Mouse (Mus musculus) small intestine, adult 2 months (tissue): ENCODE measurements around the gene Dnttip1. TPM values are rescaled to one million over a fixed set of nuclear protein-coding genes. Genes with fewer than 3 reads are reported as not detected.

Source experiments
- H3K27ac ChIP-seq: fragments of 200-500 bp; 2 replicates; pipeline ENCODE4 v1.5.1; 2012; ENCODE audit warnings: low read depth, low read length, control low read depth, inconsistent platforms; ENCODE audit not compliant: insufficient read depth
- H3K27me3 ChIP-seq: fragments of 200-500 bp; 2 replicates; pipeline ENCODE4 v1.6.1; 2012; ENCODE audit warnings: mild to moderate bottlenecking, moderate library complexity, low read length, inconsistent platforms; ENCODE audit not compliant: control insufficient read depth, insufficient read depth
- H3K36me3 ChIP-seq: fragments of 200-500 bp; 2 replicates; pipeline ENCODE4 v1.6.1; 2012; ENCODE audit warnings: mild to moderate bottlenecking, low read length, control low read depth, inconsistent platforms; ENCODE audit not compliant: control insufficient read depth, insufficient read depth
- H3K4me1 ChIP-seq: fragments of 200-500 bp; 2 replicates; pipeline ENCODE4 v1.6.1; 2012; ENCODE audit warnings: low read length, inconsistent platforms, mixed read lengths; ENCODE audit not compliant: control insufficient read depth, insufficient read depth, insufficient read length
- H3K4me3 ChIP-seq: fragments of 200-500 bp; 2 replicates; pipeline ENCODE4 v1.5.1; 2012; ENCODE audit warnings: low read depth, mild to moderate bottlenecking, control low read depth, inconsistent platforms, low read length, moderate library complexity
- CTCF ChIP-seq: fragments of 200-500 bp; IDR thresholded peaks from 2 replicates; pipeline ENCODE4 v1.5.1; 2012; ENCODE audit warnings: low read depth, mild to moderate bottlenecking, control low read depth, inconsistent platforms, low read length, moderate library complexity, mixed read lengths; ENCODE audit not compliant: insufficient replicate concordance, insufficient read length; ENCODE audit errors: extremely low read depth
- POLR2A ChIP-seq: fragments of 200-500 bp; IDR thresholded peaks from 2 replicates; pipeline ENCODE4 v1.6.1; 2012; ENCODE audit warnings: low read depth, mild to moderate bottlenecking, control low read depth, inconsistent platforms, low read length, moderate library complexity
- WGBS: fragments of 180-500 bp; shearing (Covaris S2); methylation state at CpG from one replicate; pipeline ENCODE4 v1.1.7; 2018; 5-methylcytosine and 5-hydroxymethylcytosine counted together
- polyA plus RNA-seq: library from polyadenylated mRNA; depleted of rRNA; stranded (reverse); fragments of >200 nt; gene quantifications from 2 replicates; pipeline ENCODE4 v1.2.3, GENCODE M21; 2012

Gene Dnttip1
- polyA plus RNA-seq, 1 experiment = 37.8 TPM

GRCm38 (mm10) chr2:164800252-164801004 lies 54.6 kb downstream of the Dnttip1 start:
- H3K4me1 ChIP-seq = peaks cover 8% of the 10 kb centered on the region; the same call in 1 of the 2 replicates
- no peaks in the 10 kb centered on the region for H3K27me3 ChIP-seq
- 89% methylated on average over 13 of the region's 13 CpGs for WGBS
- H3K27ac ChIP-seq = no peak overlapping the region
- H3K4me3 ChIP-seq = no peak overlapping the region
- TF ChIP-seq POLR2A (no peak), CTCF (no peak)
- peaks cover 44% of the 10 kb centered on the region for H3K36me3 ChIP-seq

DNA sequence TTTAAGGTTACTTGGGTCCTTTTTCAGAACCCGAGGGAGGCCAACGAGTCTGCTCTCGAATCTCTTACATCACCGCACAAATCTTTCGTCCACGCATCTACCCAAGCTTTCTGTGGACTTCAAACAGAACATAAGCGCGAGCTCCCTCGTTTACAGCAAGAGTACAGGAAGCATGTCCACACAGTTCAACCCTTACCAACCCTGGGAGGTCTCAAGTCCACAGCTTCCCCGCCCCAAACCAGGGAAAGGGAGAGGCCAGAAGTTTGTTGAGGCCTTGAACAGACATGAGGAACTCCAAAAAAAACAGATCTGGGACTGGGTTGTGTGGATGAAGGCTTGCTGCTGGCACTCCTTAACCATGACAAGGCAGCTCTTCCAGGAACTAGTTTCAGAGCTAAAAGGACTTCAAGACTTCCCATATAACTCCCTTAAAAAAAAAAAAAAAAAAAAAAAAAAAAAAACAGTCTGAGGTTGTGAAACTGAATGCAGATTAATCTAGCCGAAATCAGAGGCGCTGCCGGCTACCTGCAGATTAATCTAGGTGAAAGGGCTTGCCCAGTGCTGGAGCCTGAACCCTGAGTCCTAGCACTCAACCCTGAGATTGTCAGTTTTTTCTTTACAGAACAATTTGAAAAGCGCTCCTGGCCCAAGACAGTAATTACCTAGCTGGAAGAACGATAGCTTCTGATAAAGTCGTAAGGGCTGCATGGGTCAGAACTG lies 57.6 kb downstream of the Dnttip1 start:
- Histone ChIP-seq H3K4me1 (peaks cover 10% of the 10 kb centered on the region; the same call in 1 of the 2 replicates), H3K27ac (peak overlapping the region; percentile 52), H3K4me3 (peak overlapping the region; percentile 35), H3K36me3 (peaks cover 20% of the 10 kb centered on the region), H3K27me3 (no peaks in the 10 kb centered on the region)
- WGBS = 38% methylated on average over 16 of the region's 16 CpGs
- TF ChIP-seq POLR2A (no peak), CTCF (no peak)

- H3K27ac ChIP-seq = peak overlapping the region; percentile 52
- TF ChIP-seq POLR2A = no peak
- TF ChIP-seq CTCF = no peak
- 7% methylated on average over 1 of the region's 1 CpGs for WGBS
- H3K4me3 ChIP-seq = peak overlapping the region; percentile 79
- peaks cover 10% of the 10 kb centered on the region; the same call in 1 of the 2 replicates for H3K4me1 ChIP-seq
- H3K36me3 ChIP-seq = peaks cover 20% of the 10 kb centered on the region
- H3K27me3 ChIP-seq = no peaks in the 10 kb centered on the region
Observed at GRCm38 (mm10) chr2:164803921-164804313, 58.1 kb downstream of the Dnttip1 start.

- Histone ChIP-seq H3K27me3 (no peaks in the 10 kb centered on the region), H3K4me3 (peak within 1 kb of the TSS; percentile 79), H3K27ac (peak within 1 kb of the TSS; percentile 88), H3K36me3 (peaks cover 16% of the 10 kb centered on the region), H3K4me1 (peaks cover 10% of the 10 kb centered on the region; the same call in 1 of the 2 replicates)
- WGBS = under 1% methylated on average over 47 of the region's 47 CpGs
- TF ChIP-seq CTCF = no peak
- peak; percentile 80 for TF ChIP-seq POLR2A
Observed at GRCm38 (mm10) chr2:164804533-164805331, 58.9 kb downstream of the Dnttip1 start, which contains the start of the genes Acot8 and Zswim3. Gene Acot8 (minus strand): TSS chr2:164804882. Gene Zswim3 (plus strand): TSS chr2:164805098.

DNA sequence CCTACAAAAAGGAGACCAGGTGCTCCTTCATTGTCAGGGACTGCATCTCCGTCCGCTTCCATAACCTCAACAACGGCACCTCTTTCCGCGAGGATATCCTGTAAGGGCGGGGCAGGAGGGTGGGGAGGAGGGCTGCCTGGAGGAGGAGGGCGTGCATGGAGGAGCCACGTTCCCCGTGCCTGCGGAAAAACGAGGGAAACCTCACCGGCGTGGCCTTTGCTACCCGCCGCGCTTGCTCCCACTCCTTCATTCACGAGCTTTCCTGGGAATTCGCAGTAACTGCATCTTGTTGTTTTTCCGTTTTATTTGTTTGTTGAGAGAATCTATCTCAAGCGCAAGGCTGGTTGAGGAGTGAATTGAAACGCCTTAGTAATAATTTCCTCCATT lies 59.5 kb downstream of the Dnttip1 start:
- TF ChIP-seq CTCF (no peak), POLR2A (no peak)
- WGBS = under 1% methylated on average over 21 of the region's 21 CpGs

GRCm38 (mm10) chr2:164806614-164807013 lies 60.8 kb downstream of the Dnttip1 start:
- Histone ChIP-seq H3K4me1 (peaks cover 10% of the 10 kb centered on the region; the same call in 1 of the 2 replicates), H3K36me3 (peaks cover 5% of the 10 kb centered on the region), H3K27me3 (no peaks in the 10 kb centered on the region), H3K4me3 (0 out of 2 replicates have a peak overlapping the region, but pooled peaks have one; percentile 1), H3K27ac (peak overlapping the region; percentile 5; the same call in 1 of the 2 replicates)
- TF ChIP-seq CTCF (no peak), POLR2A (no peak)
- 32% methylated on average over 7 of the region's 7 CpGs for WGBS

More for the DNA sequence above, 59.5 kb downstream of the Dnttip1 start:
- Histone ChIP-seq H3K4me1 (peaks cover 10% of the 10 kb centered on the region; the same call in 1 of the 2 replicates), H3K27ac (peak overlapping the region; percentile 88), H3K4me3 (peak overlapping the region; percentile 72), H3K27me3 (no peaks in the 10 kb centered on the region), H3K36me3 (peaks cover 12% of the 10 kb centered on the region)
